Mouse (Mus musculus): Measurements from ENCODE around the gene Acap3.

Acap3 gene

DNA sequence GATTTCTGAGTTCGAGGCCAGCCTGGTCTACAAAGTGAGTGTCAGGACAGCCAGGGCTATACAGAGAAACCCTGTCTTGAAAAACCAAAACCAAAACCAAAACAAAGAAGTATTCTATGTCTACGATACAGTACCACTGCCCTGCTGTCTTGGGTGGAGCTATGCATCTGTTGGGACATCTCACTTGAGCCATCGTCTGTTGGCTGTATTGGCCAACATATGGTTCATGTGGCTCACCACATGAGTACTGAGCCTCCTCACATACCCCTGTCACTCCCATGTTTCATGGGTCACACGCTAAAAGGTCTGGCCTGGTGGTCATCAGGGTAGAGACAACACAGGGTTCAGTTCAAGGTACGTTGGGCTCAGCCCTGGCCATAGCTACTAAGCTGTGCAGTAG is 5.3 kb upstream of the Acap3 start:
- in situ Hi-C loops (cut with MboI) = no loop called here

DNA sequence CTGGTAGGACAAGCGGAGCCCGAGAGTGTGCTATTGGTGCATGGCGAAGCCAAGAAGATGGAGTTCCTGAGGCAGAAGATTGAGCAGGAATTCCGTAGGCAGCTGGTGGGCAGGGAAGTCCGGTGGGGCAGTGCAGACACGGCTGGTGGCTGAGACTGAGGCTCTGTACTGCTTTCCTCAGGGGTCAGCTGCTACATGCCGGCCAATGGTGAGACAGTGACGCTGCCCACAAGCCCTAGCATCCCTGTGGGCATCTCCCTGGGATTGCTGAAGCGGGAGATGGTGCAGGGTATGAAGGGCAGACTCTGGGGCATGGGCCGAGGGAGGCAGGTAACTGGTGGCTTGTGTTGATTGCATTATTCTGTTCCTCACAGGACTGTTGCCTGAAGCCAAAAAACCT is 3.9 kb upstream of the Acap3 start:
- in situ Hi-C loops (cut with MboI) = no loop called here

DNA sequence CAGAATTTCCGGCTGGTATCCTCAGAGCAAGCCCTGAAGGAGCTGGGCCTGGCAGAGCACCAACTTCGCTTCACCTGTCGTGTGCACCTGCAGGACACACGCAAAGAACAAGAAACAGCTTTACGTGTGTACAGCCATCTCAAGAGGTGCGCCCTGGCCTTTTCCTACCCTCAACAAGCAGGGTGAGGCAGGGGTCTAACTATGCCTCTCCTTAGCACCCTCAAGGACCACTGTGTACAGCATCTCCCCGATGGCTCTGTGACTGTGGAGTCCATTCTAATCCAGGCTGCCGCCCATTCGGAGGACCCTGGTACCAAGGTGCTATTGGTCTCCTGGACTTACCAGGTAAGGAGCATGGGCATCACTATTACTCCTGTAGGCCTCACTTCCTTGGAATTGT is 3.4 kb upstream of the Acap3 start:
- in situ Hi-C loops (cut with MboI) = no loop called here

DNA sequence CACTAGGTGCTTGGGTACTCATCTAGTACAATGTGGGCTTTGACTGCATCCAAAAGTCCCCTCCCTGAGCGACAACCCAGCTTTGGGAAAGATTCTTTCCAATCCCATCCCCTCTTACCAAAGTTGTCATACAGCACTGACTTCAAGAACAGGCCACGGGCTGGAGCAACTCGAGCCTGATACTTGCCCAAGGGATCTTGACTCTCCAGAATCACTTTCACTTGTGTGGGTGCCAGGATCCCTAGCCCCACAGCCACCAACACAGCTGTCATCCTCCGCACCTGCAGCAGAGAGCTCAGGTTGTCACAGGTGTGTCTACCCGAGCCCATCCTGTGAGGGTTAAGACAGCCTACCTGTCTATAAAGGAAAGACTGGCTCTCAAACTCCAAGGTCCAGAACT is 2.3 kb upstream of the Acap3 start:
- in situ Hi-C loops (cut with MboI) = no loop called here

DNA sequence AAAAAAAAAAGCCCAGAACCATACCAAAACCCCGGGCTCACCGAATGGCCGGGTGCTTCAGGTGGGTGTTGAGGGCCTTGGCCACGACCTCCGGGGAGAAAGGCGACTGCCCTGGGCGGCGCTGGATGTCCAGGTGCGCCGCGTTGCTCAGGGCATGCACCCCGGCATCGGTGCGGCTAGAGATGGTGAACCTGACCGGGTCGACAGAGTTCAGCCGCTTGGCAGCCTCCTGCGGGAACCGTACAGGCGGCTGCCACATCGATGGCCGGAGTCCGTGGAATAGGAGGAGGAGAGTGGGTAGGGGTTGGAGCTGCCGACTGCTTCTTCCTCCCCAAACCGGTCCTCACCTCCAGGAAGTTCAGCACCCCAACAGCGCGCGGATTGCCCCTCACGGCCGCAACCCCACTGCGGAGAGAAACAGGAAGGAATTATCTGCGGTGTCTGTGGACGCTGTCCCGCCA is 581 bp upstream of the Acap3 start:
- in situ Hi-C loops (cut with MboI) = no loop called here

DNA sequence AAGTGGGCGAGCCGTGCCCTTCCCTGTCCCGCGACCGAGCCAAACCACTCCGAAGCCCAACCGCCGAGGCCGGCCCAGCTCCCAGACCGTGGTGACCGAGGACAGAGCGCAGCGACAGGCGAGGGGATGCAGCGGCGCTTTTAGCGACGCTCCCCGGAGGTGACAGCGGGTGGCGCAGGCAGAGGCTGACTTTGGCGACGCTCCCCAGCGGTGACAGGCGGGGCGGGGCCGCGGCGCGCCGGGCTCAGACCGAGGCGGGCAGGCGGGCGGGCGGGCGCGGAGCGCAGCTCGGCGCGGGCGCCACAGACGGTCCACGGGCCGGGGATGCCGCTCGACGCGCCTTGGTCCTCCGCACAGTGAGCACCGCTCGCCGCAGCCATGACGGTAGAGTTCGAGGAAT is 395 bp downstream of the Acap3 start:
- in situ Hi-C loops (cut with MboI) = no loop called here

DNA sequence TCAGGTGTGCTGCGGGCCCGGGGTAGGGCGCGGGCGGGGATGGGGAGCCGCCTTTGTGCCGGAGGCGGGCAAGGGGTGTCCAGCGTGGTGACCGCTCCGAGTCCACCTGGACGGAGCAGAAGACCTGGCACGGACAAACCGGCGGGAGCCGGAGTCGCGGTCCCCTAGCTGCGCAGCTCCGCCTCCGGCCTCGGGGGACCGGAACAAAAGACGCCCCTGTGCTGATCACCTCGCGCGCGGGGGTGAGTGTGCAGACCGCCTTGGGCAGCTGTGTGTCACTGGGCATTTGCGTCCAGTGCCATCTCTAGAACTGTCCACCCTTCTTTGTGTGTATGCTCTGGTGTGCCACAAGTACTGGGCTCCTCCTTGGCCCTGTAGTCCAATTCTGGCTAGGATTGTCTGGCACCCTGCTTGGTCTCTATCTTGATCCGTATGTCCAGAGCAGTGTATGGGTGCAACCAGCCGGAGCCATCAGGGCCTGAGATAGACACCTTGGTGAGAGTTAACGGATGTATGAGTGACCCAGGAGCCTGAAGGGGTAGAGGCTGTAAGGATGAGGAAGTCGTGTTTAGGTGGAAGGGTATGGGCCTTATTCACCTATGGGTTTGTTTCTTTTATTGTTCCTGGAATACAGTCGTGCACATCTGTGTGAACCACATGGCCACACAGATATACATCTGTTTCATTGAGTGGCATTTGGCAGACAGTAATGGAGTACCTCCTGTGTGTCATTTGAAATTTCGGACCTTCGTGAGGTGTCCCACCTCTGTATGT is 1.0 kb downstream of the Acap3 start:
- in situ Hi-C loops (cut with MboI) = no loop called here

DNA sequence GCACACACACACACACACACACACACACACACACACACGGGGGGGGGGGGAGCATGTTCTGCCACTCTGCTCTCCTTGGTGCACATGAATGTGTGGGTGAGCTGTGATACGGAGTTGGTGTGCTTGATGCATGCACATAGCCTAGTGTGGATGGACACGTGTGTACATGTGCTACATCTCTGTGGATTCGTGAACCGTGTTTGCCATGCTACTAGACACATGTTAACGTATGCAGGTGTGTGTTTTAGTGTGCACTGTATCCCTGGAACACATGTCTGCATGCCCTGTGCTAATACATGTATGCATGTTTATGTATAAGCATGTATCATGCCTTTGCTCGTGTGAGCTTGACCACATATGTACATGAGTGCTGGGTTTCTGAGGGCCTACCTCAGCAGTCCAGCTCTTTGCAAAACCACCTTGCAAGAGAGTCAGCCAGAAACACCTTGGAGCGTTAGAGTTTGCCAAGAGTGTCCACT is 1.6 kb downstream of the Acap3 start:
- in situ Hi-C loops (cut with MboI) = no loop called here

DNA sequence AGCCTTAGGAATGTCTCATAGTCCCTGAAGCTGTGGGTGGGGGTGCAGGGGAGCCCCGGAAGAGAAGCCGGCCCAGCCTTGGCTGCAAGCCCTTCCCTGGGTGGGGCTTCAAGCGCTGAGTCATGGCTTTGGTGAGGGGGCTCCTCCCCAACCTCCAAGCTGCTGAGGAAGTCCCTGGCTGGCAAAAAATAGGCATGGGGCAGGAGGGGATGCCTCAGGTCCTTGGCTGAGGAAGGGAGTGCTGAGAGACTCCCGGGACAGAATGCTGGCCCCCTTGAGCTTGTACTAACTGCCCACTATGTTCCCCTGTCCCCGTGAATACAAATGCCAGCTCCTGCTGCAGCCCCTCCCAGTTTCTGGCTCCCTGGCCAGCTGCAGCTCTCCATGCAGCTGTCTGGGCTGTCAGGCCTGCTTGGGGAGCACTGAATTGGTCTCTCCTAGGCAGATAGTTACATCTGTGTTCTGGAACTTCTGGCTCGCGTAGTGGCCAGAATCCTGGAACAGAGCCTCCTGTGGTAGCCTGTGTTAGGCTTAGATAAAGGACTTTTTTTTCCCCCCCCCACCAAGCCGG is 2.8 kb downstream of the Acap3 start:
- in situ Hi-C loops (cut with MboI) = no loop called here

DNA sequence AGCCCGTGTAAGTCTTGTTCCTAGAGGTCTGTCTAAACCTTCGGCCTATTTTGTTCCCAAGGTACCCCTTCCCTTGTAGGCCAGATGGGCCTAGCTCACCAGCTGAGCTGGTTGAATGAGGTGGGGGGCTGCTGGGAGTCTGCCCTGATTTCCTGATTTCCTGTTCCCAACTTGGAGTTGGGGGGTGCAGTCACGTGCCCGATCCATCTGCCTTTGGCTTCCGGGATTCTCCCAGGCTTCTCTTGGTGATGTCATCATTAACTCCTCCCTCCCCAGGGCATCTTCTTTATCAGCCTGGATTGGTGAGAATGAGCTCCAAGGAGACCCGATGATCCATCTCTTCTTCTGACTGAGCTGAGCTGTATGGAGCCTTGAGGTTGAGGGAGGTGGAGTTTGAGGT is 3.6 kb downstream of the Acap3 start:
- in situ Hi-C loops (cut with MboI) = no loop called here

DNA sequence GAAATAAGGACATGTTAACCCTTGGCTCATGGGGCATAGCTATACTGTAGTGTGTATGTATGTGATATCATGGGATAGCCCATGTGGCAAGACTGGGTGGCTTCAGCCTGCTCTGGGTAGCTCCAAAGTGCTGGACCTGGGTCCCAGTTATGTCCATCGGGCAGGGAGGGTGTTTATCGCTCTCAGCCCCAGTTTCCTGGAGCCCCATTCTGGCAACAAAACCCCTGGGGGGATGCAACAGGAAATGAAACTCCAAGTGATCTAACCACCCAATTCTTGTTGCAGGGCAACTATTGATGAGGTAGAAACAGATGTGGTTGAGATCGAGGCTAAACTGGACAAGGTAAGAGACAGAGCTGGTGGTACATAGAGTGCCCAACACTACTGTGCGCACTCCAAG is 4.2 kb downstream of the Acap3 start:
- in situ Hi-C loops (cut with MboI) = no loop called here

DNA sequence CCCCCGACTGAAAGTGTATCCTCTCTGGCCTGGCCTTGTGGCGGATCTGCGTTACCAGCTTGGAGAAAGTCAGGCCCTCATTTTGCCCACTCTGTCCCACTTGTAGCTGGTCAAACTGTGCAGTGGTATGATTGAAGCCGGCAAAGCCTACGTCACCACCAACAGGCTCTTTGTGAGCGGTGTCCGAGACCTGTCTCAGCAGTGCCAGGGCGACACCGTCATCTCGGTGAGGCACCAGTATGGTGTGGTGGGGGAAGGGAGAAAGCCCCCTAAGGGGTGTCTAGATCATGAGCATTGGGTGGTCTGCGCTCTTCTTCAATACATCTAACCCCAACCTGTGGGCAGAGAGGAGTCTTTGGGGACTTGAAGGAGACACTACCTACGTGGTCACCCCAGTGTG is 4.8 kb downstream of the Acap3 start:
- in situ Hi-C loops (cut with MboI) = no loop called here

DNA sequence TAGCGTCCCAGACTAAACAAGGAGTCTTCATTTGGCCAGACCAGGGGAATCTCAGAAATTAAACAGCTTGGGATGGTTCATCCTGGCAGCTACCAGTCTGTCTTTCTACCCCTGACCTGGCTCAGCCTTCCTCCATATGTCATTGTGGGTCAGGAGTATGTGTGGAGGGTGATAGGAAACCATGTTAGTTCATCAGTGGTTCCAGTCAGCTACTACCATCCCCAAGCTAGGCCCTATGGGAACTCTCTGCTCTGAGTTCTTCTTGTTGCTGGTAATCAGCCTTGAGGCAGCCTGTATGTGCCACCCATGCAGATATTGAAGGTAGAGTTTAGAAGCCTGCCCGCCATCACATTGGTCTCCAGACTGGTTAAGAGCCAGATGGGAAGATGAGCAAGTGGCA is 6.7 kb downstream of the Acap3 start:
- in situ Hi-C loops (cut with MboI) = no loop called here

DNA sequence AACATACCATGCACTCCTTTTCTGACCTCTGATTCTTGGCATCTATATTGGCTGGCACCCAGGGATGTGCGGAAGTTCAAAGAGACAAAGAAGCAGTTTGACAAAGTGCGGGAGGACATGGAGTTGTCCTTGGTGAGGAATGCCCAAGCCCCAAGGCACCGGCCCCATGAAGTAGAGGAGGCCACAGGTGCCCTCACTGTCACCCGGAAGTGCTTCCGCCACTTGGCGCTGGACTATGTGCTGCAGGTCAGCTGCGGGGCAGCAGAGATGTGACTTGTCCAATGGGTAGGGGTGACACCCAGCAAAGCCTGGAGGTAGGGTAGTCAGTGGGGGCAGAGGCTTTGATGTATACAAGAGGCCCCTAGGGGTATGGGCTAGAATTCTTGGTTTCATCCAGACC is 7.7 kb downstream of the Acap3 start:
- in situ Hi-C loops (cut with MboI) = no loop called here

DNA sequence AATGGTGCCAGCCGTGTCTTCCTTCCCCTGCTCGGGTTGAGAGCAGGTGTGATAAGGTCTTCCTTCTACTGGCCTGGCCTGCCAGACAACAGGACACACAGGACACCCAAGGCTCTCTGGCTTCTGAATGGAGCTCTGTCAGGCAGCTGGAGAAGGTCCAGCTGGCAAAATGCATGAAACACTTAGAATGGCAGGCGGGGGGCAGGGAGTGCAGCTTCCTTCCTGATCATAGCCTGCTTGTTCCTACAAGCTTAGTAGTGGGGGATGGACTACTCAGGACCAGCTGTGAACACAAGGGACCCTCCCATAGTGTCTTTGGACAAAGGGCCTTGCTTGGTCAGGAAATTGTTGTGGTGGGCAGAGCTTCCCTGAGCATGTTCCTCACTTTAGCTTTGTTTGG is 9.6 kb downstream of the Acap3 start:
- in situ Hi-C loops (cut with MboI) = no loop called here

DNA sequence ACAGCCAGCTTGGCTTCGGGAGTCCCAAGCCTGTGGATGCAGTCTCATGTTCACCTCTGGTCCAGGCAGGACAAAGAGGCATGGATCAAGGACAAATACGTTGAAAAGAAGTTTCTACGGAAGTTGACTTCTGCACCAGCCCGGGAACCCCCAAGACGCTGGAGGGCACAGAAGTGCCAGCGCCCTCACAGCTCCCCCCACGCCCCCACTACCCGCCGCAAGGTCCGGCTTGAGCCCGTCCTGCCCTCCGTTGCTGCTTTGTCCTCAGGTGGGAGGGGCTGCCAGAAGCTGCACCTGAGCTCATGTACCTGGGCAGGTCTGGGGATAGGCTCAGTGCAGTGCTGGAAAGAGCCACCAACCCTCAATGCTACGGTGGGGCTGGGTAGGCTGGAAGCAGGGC is 11.6 kb downstream of the Acap3 start:
- in situ Hi-C loops (cut with MboI) = no loop called here

DNA sequence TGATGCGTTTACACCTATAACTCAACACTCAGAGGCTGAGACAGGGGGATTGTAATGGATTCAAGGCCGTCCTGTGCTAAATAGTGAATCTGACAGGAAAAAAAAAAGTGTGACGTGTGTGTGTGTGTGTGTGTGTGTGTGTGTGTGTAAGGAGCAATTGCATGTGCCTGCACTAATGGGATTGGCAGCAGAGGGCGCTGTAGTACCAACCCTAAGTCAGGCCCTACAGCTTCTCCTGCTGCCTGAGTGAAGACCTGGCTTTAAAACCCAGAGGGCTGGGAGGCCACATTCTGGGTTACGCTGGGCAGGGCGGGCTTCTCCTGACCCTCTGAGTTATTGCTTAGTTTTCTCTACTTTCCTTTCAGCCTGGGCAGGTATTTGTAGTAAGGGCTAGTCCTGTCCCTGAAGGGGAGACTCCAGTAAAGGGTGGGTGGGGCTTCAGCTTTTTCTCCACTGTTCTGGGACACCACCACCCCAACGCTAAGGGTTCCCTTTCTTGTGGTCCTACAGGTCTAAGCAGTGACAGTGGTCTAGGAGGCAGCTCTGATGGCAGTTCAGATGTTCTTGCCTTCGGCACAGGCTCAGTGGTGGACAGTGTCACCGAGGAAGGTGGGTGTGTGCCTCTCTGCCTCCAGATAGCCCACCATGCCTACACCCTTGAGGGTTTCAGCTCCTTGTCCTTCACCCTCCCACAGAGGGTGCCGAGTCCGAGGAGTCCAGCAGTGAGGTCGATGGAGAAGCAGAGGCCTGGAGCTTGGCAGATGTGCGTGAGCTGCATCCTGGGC is 12.9 kb downstream of the Acap3 start:
- in situ Hi-C loops (cut with MboI) = no loop called here

DNA sequence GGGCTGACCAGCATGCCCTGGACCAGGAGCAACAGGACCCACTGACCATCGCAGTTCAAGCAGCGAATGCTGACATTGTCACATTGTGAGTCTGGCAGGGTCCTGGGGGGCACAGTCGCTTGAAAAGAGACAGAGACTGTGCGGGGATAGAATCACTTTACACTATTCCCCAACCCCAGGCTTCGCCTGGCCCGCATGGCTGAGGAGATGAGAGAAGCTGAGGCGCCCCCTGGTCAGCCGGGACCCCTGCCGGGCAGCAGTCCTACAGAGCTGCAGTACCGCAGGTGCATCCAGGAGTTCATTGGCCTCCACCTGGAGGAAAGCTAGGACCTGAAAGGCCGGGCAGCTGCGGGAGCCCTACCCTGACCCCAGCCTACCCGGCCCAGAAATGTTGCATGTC is 14.0 kb downstream of the Acap3 start:
- in situ Hi-C loops (cut with MboI) = no loop called here

DNA sequence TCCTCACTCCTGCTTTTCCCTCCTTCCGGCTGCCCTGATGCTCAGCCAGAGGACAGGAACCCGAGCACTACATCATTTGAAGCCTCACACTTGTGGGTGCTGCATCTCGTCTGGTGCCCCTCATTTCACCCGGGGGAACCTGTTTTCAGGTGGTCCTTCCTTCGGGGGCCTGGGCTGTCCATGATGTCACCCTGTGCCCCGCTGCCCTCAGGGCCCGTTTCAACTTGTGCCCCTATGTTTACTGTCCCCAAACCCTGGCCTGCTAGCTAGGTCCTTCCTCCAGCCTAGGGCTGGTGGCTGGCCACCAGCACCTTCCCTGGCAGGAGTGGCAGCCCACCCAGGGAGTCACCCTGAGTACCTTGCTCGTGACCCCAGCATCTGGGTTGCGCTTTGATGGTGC is 14.5 kb downstream of the Acap3 start:
- in situ Hi-C loops (cut with MboI) = no loop called here

DNA sequence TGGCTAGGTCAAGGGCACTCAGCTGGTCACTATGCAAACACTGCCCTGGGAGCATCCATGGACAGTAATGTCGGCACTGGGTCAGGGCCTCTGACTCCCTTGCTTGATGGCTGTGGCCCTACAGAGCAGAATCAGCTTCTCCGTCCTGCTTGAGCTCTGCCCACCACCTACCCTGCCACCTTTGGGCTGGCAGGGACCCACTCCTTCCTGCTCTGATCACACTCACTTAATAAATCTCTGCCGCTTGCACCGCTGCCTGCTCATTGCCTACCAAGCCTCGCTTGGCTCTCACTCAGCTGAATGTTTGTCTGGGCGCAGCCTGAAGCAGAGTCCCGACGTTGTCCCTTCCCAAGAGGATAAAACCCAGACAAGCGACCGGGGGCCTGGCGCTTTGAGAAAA is 15.4 kb downstream of the Acap3 start:
- in situ Hi-C loops (cut with MboI) = no loop called here

DNA sequence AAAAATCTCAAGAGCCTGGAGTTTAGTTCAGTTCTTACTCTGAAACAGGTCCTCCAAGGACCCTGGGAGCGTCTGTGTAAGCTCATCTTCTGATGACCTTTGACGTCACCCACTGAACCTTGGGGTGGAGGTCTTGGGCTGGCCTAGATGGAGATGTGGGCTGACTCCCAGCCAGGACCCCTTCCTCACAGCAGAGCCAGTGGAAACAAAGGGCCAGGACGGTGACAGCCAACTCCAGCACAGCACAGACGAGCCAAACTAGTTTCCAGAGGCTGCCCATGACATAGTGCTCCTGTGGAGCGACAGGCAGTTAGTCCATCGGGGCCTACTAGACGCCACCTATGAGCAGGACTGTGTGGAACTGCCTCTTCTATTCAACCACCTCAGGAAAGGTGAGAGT is 16.7 kb downstream of the Acap3 start:
- in situ Hi-C loops (cut with MboI) = no loop called here

DNA sequence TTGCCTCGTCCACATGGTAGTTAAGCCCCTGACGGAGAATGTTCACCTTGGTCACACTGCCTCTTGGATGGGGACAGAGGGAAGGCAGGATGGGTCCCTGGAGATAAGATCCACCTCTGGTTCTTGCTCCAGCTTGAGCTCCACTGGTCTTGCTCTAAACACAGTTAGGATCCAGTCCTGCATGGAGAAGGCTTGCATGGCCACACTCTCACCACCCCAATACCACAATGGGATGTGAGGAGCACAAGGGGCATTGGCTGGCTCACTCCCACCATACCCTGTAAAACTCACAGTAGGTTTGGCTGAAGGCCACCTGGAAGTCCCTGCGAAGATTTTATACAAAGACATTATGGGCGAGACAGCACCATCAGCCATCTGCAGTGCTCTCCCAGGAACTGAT is 17.1 kb downstream of the Acap3 start:
- in situ Hi-C loops (cut with MboI) = no loop called here

DNA sequence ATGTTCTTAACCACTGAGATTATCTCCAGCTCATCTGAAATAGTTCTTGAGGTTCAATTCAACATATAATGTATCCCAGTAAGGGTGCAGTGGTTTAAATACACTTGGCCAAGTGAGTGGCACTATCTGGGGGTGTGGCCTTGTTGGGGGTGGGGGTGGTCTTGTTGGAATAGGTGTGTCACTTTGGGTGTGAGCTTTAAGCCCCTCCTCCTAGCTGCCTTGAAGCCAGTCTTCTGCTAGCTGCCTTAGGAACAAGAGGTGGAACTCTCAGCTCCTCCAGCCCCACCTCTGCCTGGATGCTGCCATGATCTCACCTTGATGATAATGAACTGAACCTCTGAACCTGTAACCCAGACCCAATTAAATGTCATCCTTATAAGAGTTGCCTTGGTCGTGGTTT is 40.4 kb downstream of the Acap3 start:
- in situ Hi-C loops (cut with MboI) = no loop called here
